Mouse (Mus musculus) heart, adult 2 months (tissue): ENCODE measurements around the gene Erf.

Source experiments
- CTCF ChIP-seq: fragments of 200-600 bp; IDR thresholded peaks from 2 replicates; pipeline ENCODE4 v1.8.1; 2022; ENCODE audit warnings: antibody characterized with exemption, mild to moderate bottlenecking, moderate library complexity
- EP300 ChIP-seq: fragments of 200-500 bp; IDR thresholded peaks from 2 replicates; pipeline ENCODE4 v1.6.1; 2011; ENCODE audit warnings: low read depth, low read length, control low read depth; ENCODE audit not compliant: insufficient read depth
- POLR2A ChIP-seq: fragments of 200-500 bp; IDR thresholded peaks from 2 replicates; pipeline ENCODE4 v1.6.1; 2011; ENCODE audit warnings: mild to moderate bottlenecking, low read depth, low read length, control low read depth; ENCODE audit not compliant: insufficient read depth

DNA sequence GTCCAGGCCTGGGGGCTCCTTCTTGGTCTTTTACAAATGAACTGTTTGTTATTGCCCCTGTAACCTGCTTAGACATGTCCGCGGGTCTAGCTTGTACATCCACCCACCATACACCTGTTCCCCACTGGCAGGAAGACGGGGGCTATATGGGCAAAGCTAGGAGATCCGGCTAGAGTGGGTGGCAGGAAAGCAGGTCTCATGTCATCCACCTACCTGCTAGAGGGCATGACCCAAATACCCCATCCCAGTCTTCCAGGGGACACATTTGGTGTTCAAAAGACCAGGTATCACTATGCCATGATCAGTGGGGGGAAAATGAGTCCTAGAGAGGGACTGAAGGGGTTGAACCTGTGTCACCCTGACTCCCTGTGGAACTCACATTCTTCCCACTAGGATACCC is 26.8 kb upstream of the Erf start:
- TF ChIP-seq POLR2A (no peak), CTCF (no peak), EP300 (no peak)
